Mouse (Mus musculus): ENCODE measurements at regions not wholly inside any gene's neighbourhood (a gene's known extent, or its start where the extent isn't known, plus 50 kb on each side); places are given as distances from the start of the nearest gene placed in this dataset.

- H3K9ac ChIP-seq (ENCODE audit: low read length) = no peak overlapping the region
- 75% methylated on average over 2 of the region's 2 CpGs for WGBS
- H3K4me1 ChIP-seq (ENCODE audit: control insufficient read depth in 2 of 2, insufficient read depth in 2 of 2, low read length in 2 of 2) = no peaks in the 10 kb centered on the region
- no peaks in the 10 kb centered on the region for H3K9me3 ChIP-seq (ENCODE audit: control insufficient read depth, low read length)
- no peaks in the 10 kb centered on the region for H3K27me3 ChIP-seq (ENCODE audit: control insufficient read depth, insufficient read depth, low read length)
- H3K4me2 ChIP-seq (ENCODE audit: low read length) = no peak overlapping the region
- H3K36me3 ChIP-seq (ENCODE audit: control insufficient read depth, insufficient read depth, low read length) = no peaks in the 10 kb centered on the region
- H3K4me3 ChIP-seq (ENCODE audit: control insufficient read depth in 1 of 2, insufficient read depth in 1 of 2, low read depth in 1 of 2, low read length in 2 of 2) = no peak overlapping the region
- no peak overlapping the region for H3K27ac ChIP-seq (replicated peaks in 1 of 2; ENCODE audit: control insufficient read depth in 1 of 2, insufficient read depth in 1 of 2, low read depth in 2 of 2, low read length in 2 of 2)
- ATAC-seq (ENCODE audit: insufficient number of reproducible peaks, insufficient read depth, low FRiP score, low read depth) = no peak
Observed at GRCm38 (mm10) chr4:62819889-62820288, 145.5 kb upstream of the Zfp618 start.

- Histone ChIP-seq H3K36me3 (ENCODE audit: control insufficient read depth, insufficient read depth, low read length) (no peaks in the 10 kb centered on the region), H3K4me1 (ENCODE audit: control insufficient read depth in 2 of 2, insufficient read depth in 2 of 2, low read length in 2 of 2) (no peaks in the 10 kb centered on the region; a peak in 1 of 4 replicates), H3K4me3 (ENCODE audit: control insufficient read depth in 1 of 2, insufficient read depth in 1 of 2, low read depth in 1 of 2, low read length in 2 of 2) (no peak overlapping the region), H3K27ac (replicated peaks in 1 of 2; ENCODE audit: control insufficient read depth in 1 of 2, insufficient read depth in 1 of 2, low read depth in 2 of 2, low read length in 2 of 2) (no peak overlapping the region), H3K9me3 (ENCODE audit: control insufficient read depth, low read length) (no peaks in the 10 kb centered on the region), H3K9ac (ENCODE audit: low read length) (no peak overlapping the region), H3K27me3 (ENCODE audit: control insufficient read depth, insufficient read depth, low read length) (no peaks in the 10 kb centered on the region), H3K4me2 (ENCODE audit: low read length) (no peak overlapping the region)
- ATAC-seq (ENCODE audit: insufficient number of reproducible peaks, insufficient read depth, low FRiP score, low read depth) = no peak
- 31% methylated on average over 2 of the region's 2 CpGs for WGBS
Observed at GRCm38 (mm10) chr4:62821288-62821687, 144.1 kb upstream of the Zfp618 start.

GRCm38 (mm10) chr4:62822568-62822967, 142.8 kb upstream of the Zfp618 start:
- no peak overlapping the region for H3K27ac ChIP-seq (replicated peaks in 1 of 2; ENCODE audit: control insufficient read depth in 1 of 2, insufficient read depth in 1 of 2, low read depth in 2 of 2, low read length in 2 of 2)
- WGBS = 41% methylated on average over 7 of the region's 7 CpGs
- no peaks in the 10 kb centered on the region for H3K9me3 ChIP-seq (ENCODE audit: control insufficient read depth, low read length)
- no peak overlapping the region for H3K4me3 ChIP-seq (ENCODE audit: control insufficient read depth in 1 of 2, insufficient read depth in 1 of 2, low read depth in 1 of 2, low read length in 2 of 2)
- ATAC-seq (ENCODE audit: insufficient number of reproducible peaks, insufficient read depth, low FRiP score, low read depth) = no peak
- no peaks in the 10 kb centered on the region for H3K27me3 ChIP-seq (ENCODE audit: control insufficient read depth, insufficient read depth, low read length)
- no peak overlapping the region for H3K9ac ChIP-seq (ENCODE audit: low read length)
- no peak overlapping the region for H3K4me2 ChIP-seq (ENCODE audit: low read length)
- no peaks in the 10 kb centered on the region; a peak in 1 of 4 replicates for H3K4me1 ChIP-seq (ENCODE audit: control insufficient read depth in 2 of 2, insufficient read depth in 2 of 2, low read length in 2 of 2)
- no peaks in the 10 kb centered on the region for H3K36me3 ChIP-seq (ENCODE audit: control insufficient read depth, insufficient read depth, low read length)

- H3K9ac ChIP-seq (ENCODE audit: low read length) = no peak overlapping the region
- H3K36me3 ChIP-seq (ENCODE audit: control insufficient read depth, insufficient read depth, low read length) = no peaks in the 10 kb centered on the region
- no peak overlapping the region for H3K4me2 ChIP-seq (ENCODE audit: low read length)
- H3K9me3 ChIP-seq (ENCODE audit: control insufficient read depth, low read length) = no peaks in the 10 kb centered on the region
- H3K4me1 ChIP-seq (ENCODE audit: control insufficient read depth in 2 of 2, insufficient read depth in 2 of 2, low read length in 2 of 2) = no peaks in the 10 kb centered on the region; a peak in 1 of 4 replicates
- no peaks in the 10 kb centered on the region for H3K27me3 ChIP-seq (ENCODE audit: control insufficient read depth, insufficient read depth, low read length)
- no peak overlapping the region for H3K27ac ChIP-seq (replicated peaks in 1 of 2; ENCODE audit: control insufficient read depth in 1 of 2, insufficient read depth in 1 of 2, low read depth in 2 of 2, low read length in 2 of 2)
- ATAC-seq (ENCODE audit: insufficient number of reproducible peaks, insufficient read depth, low FRiP score, low read depth) = no peak
- 74% methylated on average over 7 of the region's 7 CpGs for WGBS
- H3K4me3 ChIP-seq (ENCODE audit: control insufficient read depth in 1 of 2, insufficient read depth in 1 of 2, low read depth in 1 of 2, low read length in 2 of 2) = no peak overlapping the region
Observed at GRCm38 (mm10) chr4:62823082-62823481, 142.3 kb upstream of the Zfp618 start.

- H3K27ac ChIP-seq (replicated peaks in 1 of 2; ENCODE audit: control insufficient read depth in 1 of 2, insufficient read depth in 1 of 2, low read depth in 2 of 2, low read length in 2 of 2) = no peak overlapping the region
- no peaks in the 10 kb centered on the region for H3K27me3 ChIP-seq (ENCODE audit: control insufficient read depth, insufficient read depth, low read length)
- no peak overlapping the region for H3K4me2 ChIP-seq (ENCODE audit: low read length)
- no peaks in the 10 kb centered on the region for H3K9me3 ChIP-seq (ENCODE audit: control insufficient read depth, low read length)
- H3K36me3 ChIP-seq (ENCODE audit: control insufficient read depth, insufficient read depth, low read length) = no peaks in the 10 kb centered on the region
- ATAC-seq (ENCODE audit: insufficient number of reproducible peaks, insufficient read depth, low FRiP score, low read depth) = no peak
- no peaks in the 10 kb centered on the region; a peak in 1 of 4 replicates for H3K4me1 ChIP-seq (ENCODE audit: control insufficient read depth in 2 of 2, insufficient read depth in 2 of 2, low read length in 2 of 2)
- H3K9ac ChIP-seq (ENCODE audit: low read length) = no peak overlapping the region
- WGBS = 65% methylated on average over 9 of the region's 9 CpGs
- no peak overlapping the region for H3K4me3 ChIP-seq (ENCODE audit: control insufficient read depth in 1 of 2, insufficient read depth in 1 of 2, low read depth in 1 of 2, low read length in 2 of 2)
Observed at GRCm38 (mm10) chr4:62823555-62824250, 141.7 kb upstream of the Zfp618 start.

GRCm38 (mm10) chr4:62824581-62824980, 140.8 kb upstream of the Zfp618 start:
- Histone ChIP-seq H3K4me2 (ENCODE audit: low read length) (no peak overlapping the region), H3K9ac (ENCODE audit: low read length) (no peak overlapping the region), H3K27me3 (ENCODE audit: control insufficient read depth, insufficient read depth, low read length) (no peaks in the 10 kb centered on the region), H3K4me1 (ENCODE audit: control insufficient read depth in 2 of 2, insufficient read depth in 2 of 2, low read length in 2 of 2) (peaks cover 0 to 2% of the 10 kb centered on the region in 2 experiments; a peak in 1 of 4 replicates), H3K27ac (replicated peaks in 1 of 2; ENCODE audit: control insufficient read depth in 1 of 2, insufficient read depth in 1 of 2, low read depth in 2 of 2, low read length in 2 of 2) (no peak overlapping the region), H3K9me3 (ENCODE audit: control insufficient read depth, low read length) (no peaks in the 10 kb centered on the region), H3K36me3 (ENCODE audit: control insufficient read depth, insufficient read depth, low read length) (no peaks in the 10 kb centered on the region), H3K4me3 (ENCODE audit: control insufficient read depth in 1 of 2, insufficient read depth in 1 of 2, low read depth in 1 of 2, low read length in 2 of 2) (no peak overlapping the region)
- 91% methylated on average over 10 of the region's 10 CpGs for WGBS
- ATAC-seq (ENCODE audit: insufficient number of reproducible peaks, insufficient read depth, low FRiP score, low read depth) = no peak

GRCm38 (mm10) chr4:62825256-62825655, 140.1 kb upstream of the Zfp618 start:
- Histone ChIP-seq H3K4me3 (ENCODE audit: control insufficient read depth in 1 of 2, insufficient read depth in 1 of 2, low read depth in 1 of 2, low read length in 2 of 2) (no peak overlapping the region), H3K9me3 (ENCODE audit: control insufficient read depth, low read length) (no peaks in the 10 kb centered on the region), H3K36me3 (ENCODE audit: control insufficient read depth, insufficient read depth, low read length) (no peaks in the 10 kb centered on the region), H3K4me1 (ENCODE audit: control insufficient read depth in 2 of 2, insufficient read depth in 2 of 2, low read length in 2 of 2) (peaks cover 0 to 2% of the 10 kb centered on the region in 2 experiments; a peak in 1 of 4 replicates), H3K27me3 (ENCODE audit: control insufficient read depth, insufficient read depth, low read length) (no peaks in the 10 kb centered on the region), H3K4me2 (ENCODE audit: low read length) (no peak overlapping the region), H3K9ac (ENCODE audit: low read length) (no peak overlapping the region), H3K27ac (replicated peaks in 1 of 2; ENCODE audit: control insufficient read depth in 1 of 2, insufficient read depth in 1 of 2, low read depth in 2 of 2, low read length in 2 of 2) (no peak overlapping the region)
- 59% methylated on average over 5 of the region's 5 CpGs for WGBS
- no peak for ATAC-seq (ENCODE audit: insufficient number of reproducible peaks, insufficient read depth, low FRiP score, low read depth)

GRCm38 (mm10) chr4:62828963-62829362, 136.4 kb upstream of the Zfp618 start:
- 49% methylated on average over 7 of the region's 7 CpGs for WGBS
- Histone ChIP-seq H3K27ac (replicated peaks in 1 of 2; ENCODE audit: control insufficient read depth in 1 of 2, insufficient read depth in 1 of 2, low read depth in 2 of 2, low read length in 2 of 2) (no peak overlapping the region), H3K36me3 (ENCODE audit: control insufficient read depth, insufficient read depth, low read length) (no peaks in the 10 kb centered on the region)

More at GRCm38 (mm10) chr4:62828963-62829362, 136.4 kb upstream of the Zfp618 start:
- H3K4me3 ChIP-seq (ENCODE audit: control insufficient read depth in 1 of 2, insufficient read depth in 1 of 2, low read depth in 1 of 2, low read length in 2 of 2) = no peak overlapping the region
- no peaks in the 10 kb centered on the region for H3K9me3 ChIP-seq (ENCODE audit: control insufficient read depth, low read length)
- no peak for ATAC-seq (ENCODE audit: insufficient number of reproducible peaks, insufficient read depth, low FRiP score, low read depth)
- H3K4me1 ChIP-seq (ENCODE audit: control insufficient read depth in 2 of 2, insufficient read depth in 2 of 2, low read length in 2 of 2) = peaks cover 3 to 4% of the 10 kb centered on the region in 2 experiments
- H3K9ac ChIP-seq (ENCODE audit: low read length) = no peak overlapping the region
- no peak overlapping the region for H3K4me2 ChIP-seq (ENCODE audit: low read length)
- no peaks in the 10 kb centered on the region for H3K27me3 ChIP-seq (ENCODE audit: control insufficient read depth, insufficient read depth, low read length)

Measured in heart, embryonic 14.5 days (tissue).